Mouse (Mus musculus) kidney, adult 2 months (tissue): Measurements from ENCODE around the gene Mettl23. TPM values are rescaled to one million over a fixed set of nuclear protein-coding genes. Genes with fewer than 3 reads are reported as not detected.

ENCODE experiments used
- DNase-seq: peaks from one replicate; pipeline ENCODE4 v3.0.0; 2021
- H3K27ac ChIP-seq: fragments of 200-500 bp; 2 replicates; pipeline ENCODE4 v1.5.1; 2012; ENCODE audit warnings: low read depth, low read length, control low read depth, inconsistent platforms; ENCODE audit not compliant: insufficient read depth
- H3K27me3 ChIP-seq: fragments of 200-500 bp; replicated peaks from 2 replicates; pipeline ENCODE4 v1.6.1; 2012; ENCODE audit warnings: mild to moderate bottlenecking, moderate library complexity, low read length, inconsistent platforms; ENCODE audit not compliant: control insufficient read depth, insufficient read depth
- H3K36me3 ChIP-seq: fragments of 200-500 bp; 2 replicates; pipeline ENCODE4 v1.6.1; 2012; ENCODE audit warnings: mild to moderate bottlenecking, moderate library complexity, low read length, inconsistent platforms; ENCODE audit not compliant: control insufficient read depth, insufficient read depth
- H3K4me1 ChIP-seq: fragments of 200-500 bp; 2 replicates; pipeline ENCODE4 v1.6.1; 2011; ENCODE audit warnings: low read length; ENCODE audit not compliant: control insufficient read depth, insufficient read depth
- H3K4me3 ChIP-seq: fragments of 200-500 bp; 2 replicates; pipeline ENCODE4 v1.5.1; 2011; ENCODE audit warnings: mild to moderate bottlenecking, low read depth, low read length, control low read depth; ENCODE audit not compliant: insufficient read depth
- CTCF ChIP-seq: fragments of 200-500 bp; conservative IDR thresholded peaks from 2 replicates; pipeline ENCODE4 v1.5.1; 2011; ENCODE audit warnings: low read depth, mild to moderate bottlenecking, control low read depth, low read length, moderate library complexity, mixed read lengths; ENCODE audit not compliant: insufficient read depth, insufficient read length
- POLR2A ChIP-seq: fragments of 200-500 bp; IDR thresholded peaks from one replicate; pipeline ENCODE4 v1.6.1; 2011; ENCODE audit warnings: low read depth, low read length, control low read depth
- WGBS: fragments of 180-500 bp; shearing (Covaris S2); methylation state at CpG from one replicate; pipeline ENCODE4 v1.1.7; 2018; 5-methylcytosine and 5-hydroxymethylcytosine counted together
- polyA plus RNA-seq: library from polyadenylated mRNA; depleted of rRNA; stranded (reverse); fragments of >200 nt; gene quantifications from 2 replicates; pipeline ENCODE4 v1.2.3, GENCODE M21; 2012

Gene Mettl23
- polyA plus RNA-seq, 1 experiment = 32.8 TPM

DNA sequence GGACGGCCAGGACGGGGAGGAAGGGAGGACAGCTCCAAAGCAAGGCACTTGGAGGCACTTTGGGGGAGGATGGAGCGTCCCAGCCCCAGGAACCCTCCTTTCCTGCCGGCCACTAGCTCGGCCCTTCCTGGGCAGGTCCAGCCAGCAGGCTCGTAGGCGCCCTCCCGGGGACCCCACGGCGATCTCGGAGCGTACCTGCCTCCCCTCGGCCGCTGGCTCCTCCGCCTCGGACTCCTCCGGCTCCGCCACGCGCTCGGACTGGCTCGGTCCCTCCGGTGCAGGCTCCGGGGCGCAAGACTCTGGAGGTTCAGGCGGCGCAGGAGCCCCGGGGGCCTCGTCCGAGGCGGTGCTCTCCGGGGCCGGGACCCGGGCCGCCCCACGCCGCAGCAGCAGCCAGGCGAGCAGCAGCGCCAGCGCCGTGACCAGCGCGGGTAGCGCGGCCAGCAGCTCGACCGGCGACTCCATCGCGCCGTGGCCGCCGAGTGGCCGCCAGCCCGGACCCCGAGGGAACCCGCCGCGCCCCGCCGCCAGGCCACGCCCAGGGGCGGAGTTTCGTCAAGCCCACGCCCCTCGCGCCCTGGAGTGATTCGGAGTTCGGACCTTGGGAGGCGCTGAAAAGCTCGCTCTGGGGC is 15.4 kb upstream of the Mettl23 start, which contains the start of gene Mxra7:
TSS of gene Mxra7 (minus strand) at position 513 of the 632 bp plus-strand sequence.
- peak within 1 kb of the TSS; percentile 62 for H3K4me3 ChIP-seq
- peak; percentile 84 for DNase-seq
- no peak for TF ChIP-seq POLR2A
- no peak for TF ChIP-seq CTCF
- peaks cover 12% of the 10 kb centered on the region for H3K4me1 ChIP-seq
- no peaks in the 10 kb centered on the region for H3K27me3 ChIP-seq
- no peaks in the 10 kb centered on the region for H3K36me3 ChIP-seq
- WGBS = 4% methylated on average over 71 of the region's 71 CpGs
- H3K27ac ChIP-seq = peak within 1 kb of the TSS; percentile 43; the same call in 1 of the 2 replicates

DNA sequence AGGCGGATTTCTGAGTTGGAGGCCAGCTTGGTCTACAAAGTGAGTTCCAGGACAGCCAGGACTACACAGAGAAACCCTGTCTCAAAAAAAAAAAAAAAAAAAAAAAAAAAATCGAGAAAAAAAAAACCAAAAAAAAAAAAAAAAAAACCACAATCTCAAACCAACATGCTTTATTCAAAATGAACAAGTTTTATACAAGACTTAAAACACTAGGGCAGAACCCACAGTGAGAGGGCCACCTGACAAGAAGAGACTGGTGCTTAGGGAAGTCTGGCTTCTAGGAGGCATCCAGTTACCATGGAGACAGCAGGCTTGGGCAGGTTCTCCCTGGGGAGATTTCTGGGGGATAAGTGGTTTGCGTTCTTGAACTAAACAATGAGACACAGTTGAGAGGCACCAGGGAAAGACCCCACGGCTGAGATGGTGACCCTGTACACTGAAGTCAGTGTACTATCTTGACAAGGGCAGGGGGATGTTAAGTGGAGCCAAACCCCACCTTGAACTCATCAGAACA is 10.8 kb upstream of the Mettl23 start:
- peaks cover 6% of the 10 kb centered on the region; the same call in 1 of the 2 replicates for H3K36me3 ChIP-seq
- TF ChIP-seq POLR2A (no peak), CTCF (no peak)
- no peaks in the 10 kb centered on the region for H3K27me3 ChIP-seq
- DNase-seq = no peak
- H3K4me1 ChIP-seq = peaks cover 5% of the 10 kb centered on the region
- WGBS = 57% methylated on average over 4 of the region's 4 CpGs
- H3K27ac ChIP-seq = no peak overlapping the region
- no peak overlapping the region for H3K4me3 ChIP-seq

DNA sequence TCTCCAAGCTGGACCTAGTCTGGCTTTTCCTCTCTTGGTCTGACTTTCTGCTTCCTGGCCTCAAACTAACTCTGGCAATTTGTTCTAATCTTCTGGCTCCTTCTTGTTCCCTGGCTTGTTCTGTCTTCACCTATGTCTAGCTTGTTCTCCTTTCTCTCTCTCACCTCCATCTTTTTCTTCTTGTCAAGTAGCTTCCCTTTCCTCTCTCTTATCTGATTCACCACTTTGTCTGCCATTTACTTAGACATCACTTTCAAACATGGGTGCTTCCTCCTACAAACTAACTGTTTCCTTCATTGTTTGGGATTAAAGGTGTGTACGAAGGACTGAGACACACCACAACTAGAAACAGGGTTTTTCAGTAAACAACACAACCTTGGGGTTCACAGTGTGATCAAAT is 8.1 kb upstream of the Mettl23 start:
- H3K4me1 ChIP-seq = no peaks in the 10 kb centered on the region
- H3K36me3 ChIP-seq = peaks cover 6% of the 10 kb centered on the region; the same call in 1 of the 2 replicates
- H3K27me3 ChIP-seq = no peaks in the 10 kb centered on the region
- H3K4me3 ChIP-seq = no peak overlapping the region
- 98% methylated on average over 1 of the region's 1 CpGs for WGBS
- no peak for DNase-seq
- no peak for TF ChIP-seq CTCF
- no peak overlapping the region for H3K27ac ChIP-seq

DNA sequence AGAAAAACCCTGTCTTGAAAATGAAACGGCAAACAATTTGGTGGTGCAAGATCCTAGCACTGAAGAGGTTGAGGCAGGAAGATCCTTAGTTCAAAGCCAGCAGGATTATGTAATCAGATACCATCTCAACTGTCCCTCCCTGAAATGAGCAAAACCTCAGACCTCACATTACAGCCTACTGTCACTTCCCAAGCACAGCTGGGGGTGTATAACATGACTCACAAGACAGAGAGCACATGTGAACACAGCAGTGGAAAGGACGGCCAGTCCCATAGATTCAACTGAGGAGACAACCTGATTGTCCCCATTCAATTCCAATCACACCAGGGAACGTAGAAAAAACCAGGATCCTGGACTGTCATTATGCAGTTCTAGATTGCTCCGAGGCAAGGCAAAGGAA is 6.8 kb upstream of the Mettl23 start:
- no peak for TF ChIP-seq POLR2A
- no peak for TF ChIP-seq CTCF
- H3K27me3 ChIP-seq = no peaks in the 10 kb centered on the region
- 90% methylated on average over 4 of the region's 4 CpGs for WGBS
- no peak overlapping the region for H3K27ac ChIP-seq
- peaks cover 4% of the 10 kb centered on the region for H3K4me1 ChIP-seq
- H3K36me3 ChIP-seq = peaks cover 12% of the 10 kb centered on the region
- no peak overlapping the region for H3K4me3 ChIP-seq
- no peak for DNase-seq

DNA sequence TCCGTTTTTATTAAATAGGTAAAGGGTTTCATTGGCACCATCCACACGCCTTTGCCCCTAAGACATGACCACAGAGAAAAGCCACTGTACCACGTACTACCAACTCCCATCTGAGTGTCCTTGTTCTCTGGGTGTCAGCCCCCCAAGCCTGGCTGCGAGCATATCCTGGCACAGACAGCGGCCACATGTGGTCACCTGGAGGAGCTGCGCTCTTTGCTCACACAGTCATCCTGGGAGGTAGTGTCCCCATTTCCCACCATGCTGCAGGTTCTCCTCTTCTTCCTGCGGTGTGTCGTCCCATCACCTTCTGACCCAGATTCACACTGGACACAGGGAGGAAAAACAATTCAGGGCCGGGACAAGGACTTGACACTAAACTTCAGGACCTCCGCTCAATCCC is 5.6 kb upstream of the Mettl23 start:
- Histone ChIP-seq H3K4me3 (no peak overlapping the region), H3K36me3 (peaks cover 12% of the 10 kb centered on the region), H3K27me3 (no peaks in the 10 kb centered on the region), H3K4me1 (peaks cover 8% of the 10 kb centered on the region), H3K27ac (no peak overlapping the region)
- TF ChIP-seq CTCF (no peak), POLR2A (no peak)
- no peak for DNase-seq
- WGBS = 90% methylated on average over 10 of the region's 10 CpGs

DNA sequence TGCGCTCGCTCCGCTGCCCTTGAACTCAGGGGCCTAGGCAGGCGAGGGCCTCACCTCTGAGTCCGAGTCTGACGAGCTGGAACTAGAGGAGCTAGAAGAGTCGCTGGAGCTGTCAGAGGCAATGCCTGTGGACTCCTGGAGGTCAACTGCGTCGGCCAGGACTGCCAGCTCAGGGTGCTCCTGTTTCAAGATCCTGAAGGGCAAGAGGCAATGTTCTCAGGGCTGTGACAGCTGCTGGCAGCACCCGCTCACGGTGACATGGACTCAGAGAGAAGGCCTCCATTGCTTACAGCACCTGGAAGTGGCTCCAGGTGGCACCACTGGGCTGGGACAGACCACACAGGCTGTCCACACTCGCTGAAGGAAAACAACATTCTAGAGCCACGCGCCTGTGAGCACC is 4.1 kb upstream of the Mettl23 start:
- WGBS = 60% methylated on average over 14 of the region's 14 CpGs
- Histone ChIP-seq H3K4me1 (peaks cover 8% of the 10 kb centered on the region), H3K36me3 (peaks cover 12% of the 10 kb centered on the region), H3K27me3 (no peaks in the 10 kb centered on the region), H3K4me3 (no peak overlapping the region), H3K27ac (no peak overlapping the region)
- no peak for DNase-seq
- no peak for TF ChIP-seq POLR2A
- no peak; the same call in 1 of the 2 replicates for TF ChIP-seq CTCF

DNA sequence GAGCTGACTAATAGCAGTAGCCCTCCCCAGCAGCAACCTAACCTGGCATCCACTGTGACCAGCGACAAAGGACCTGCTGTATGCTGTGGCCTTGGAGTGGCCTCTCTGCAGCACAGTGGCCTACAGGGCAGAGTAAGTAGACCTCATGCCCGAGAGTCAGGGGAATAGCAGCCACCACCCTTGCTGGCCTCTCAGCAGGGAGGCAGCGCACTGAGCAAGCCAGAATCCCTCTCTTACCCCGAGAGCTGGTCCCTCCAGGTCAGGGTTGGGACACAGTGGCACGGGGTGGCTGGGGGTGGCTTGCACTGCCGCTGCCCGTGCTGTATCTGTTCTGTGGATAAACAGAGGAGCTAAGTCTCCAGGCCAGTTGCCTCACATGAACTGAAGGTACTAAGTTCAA is 3.5 kb upstream of the Mettl23 start:
- TF ChIP-seq POLR2A (no peak), CTCF (no peak)
- Histone ChIP-seq H3K27ac (no peak overlapping the region), H3K36me3 (peaks cover 12% of the 10 kb centered on the region), H3K4me1 (peaks cover 13% of the 10 kb centered on the region), H3K27me3 (no peaks in the 10 kb centered on the region), H3K4me3 (no peak overlapping the region)
- no peak for DNase-seq
- WGBS = 64% methylated on average over 7 of the region's 7 CpGs
